Mouse (Mus musculus): ENCODE measurements at regions not wholly inside any gene's neighbourhood (a gene's known extent, or its start where the extent isn't known, plus 50 kb on each side); places are given as distances from the start of the nearest gene placed in this dataset.
A peak's percentile ranks its signal among the peaks of the same experiment; 100 is the strongest.

DNA sequence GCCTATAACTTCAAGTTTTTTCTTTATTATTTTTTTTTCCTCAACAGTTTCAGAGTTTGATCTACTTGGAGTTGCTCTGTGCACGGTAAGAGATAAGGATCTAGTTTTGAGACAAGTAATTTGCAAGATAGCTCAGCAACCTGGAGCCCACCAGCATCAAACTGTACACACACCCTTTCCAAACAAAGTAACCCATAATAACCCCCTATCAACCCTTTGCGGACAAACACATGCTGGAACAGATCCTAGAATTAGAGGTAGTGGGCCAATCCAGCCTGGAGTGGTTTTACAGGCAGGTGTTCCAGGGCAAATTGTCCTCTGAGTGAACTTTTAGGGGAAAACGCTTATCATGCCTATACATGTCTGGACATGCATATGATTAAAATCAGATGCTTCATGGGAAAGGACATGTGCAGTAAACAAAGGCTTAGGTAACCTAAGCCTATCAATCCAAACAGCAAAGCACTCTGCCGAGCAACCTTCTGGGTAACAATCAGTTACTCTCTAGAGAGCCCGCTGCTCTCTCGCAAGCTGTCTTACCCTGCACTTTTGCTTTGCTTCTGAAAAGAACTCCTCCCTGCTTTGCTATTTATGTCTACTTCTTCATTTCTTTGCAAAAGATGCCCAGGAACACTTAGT is 200.2 kb upstream of the Nabp1 start:
- ATAC-seq (ENCODE audit: insufficient number of reproducible peaks, low FRiP score, low TSS enrichment, low read depth): peak; percentile 73; the same call in 1 of the 2 replicates
- H3K27ac ChIP-seq (replicated peaks): no peak overlapping the region
- no peaks in the 10 kb centered on the region for H3K36me3 ChIP-seq
- H3K4me3 ChIP-seq (replicated peaks): no peak overlapping the region
- no peak overlapping the region for H3K9ac ChIP-seq
- no peaks in the 10 kb centered on the region for H3K9me3 ChIP-seq (replicated peaks)
- peaks cover 5% of the 10 kb centered on the region; the same call in 1 of the 2 replicates for H3K4me1 ChIP-seq
- WGBS: 26% methylated on average over 6 of the region's 6 CpGs
- H3K27me3 ChIP-seq: no peaks in the 10 kb centered on the region
- H3K4me2 ChIP-seq (replicated peaks): no peak overlapping the region

DNA sequence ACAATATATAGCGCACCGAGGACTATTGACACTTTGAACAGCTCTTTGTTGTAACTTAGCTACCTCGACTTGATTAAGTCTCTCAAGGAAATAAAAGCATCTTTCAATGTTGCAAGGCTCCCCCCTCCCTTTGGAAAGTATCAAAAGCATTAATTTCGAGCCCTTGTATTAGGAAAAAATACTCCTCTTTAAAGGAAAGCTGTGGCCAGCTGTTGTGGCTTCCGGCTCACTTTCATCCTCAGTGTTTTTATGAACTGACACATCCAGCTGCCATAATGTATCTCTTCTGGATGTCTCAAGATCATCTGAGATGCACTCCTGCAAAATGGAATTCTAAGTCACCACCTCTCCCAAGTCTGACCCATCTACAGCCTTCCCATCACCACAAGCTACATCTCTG is 199.6 kb upstream of the Nabp1 start:
- ATAC-seq (ENCODE audit: insufficient number of reproducible peaks, low FRiP score, low TSS enrichment, low read depth): no peak
- Histone ChIP-seq H3K27me3 (no peaks in the 10 kb centered on the region), H3K36me3 (no peaks in the 10 kb centered on the region), H3K4me1 (peaks cover 5% of the 10 kb centered on the region; the same call in 1 of the 2 replicates), H3K9me3 (replicated peaks) (no peaks in the 10 kb centered on the region), H3K27ac (replicated peaks) (no peak overlapping the region), H3K4me3 (replicated peaks) (no peak overlapping the region), H3K9ac (no peak overlapping the region), H3K4me2 (replicated peaks) (no peak overlapping the region)
- 55% methylated on average over 5 of the region's 5 CpGs for WGBS

DNA sequence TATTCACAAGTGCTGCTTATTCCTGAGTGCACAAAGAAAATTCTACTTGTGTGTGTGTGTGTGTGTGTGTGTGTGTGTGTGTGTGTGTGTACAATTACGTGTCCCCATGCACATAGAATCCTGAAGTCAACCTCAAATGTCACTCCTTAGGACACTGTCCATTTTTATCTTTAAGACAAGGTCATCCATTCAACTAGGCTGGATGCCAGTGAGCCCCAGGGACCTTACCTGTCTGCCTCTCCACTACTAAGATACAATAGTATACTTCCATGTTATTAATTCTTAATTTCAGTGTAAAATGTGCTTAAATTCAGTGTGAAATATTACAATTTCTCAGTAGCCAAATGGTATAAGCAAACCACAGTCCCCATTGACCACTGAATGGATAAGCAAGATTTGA is 193.5 kb upstream of the Nabp1 start:
- ATAC-seq (ENCODE audit: insufficient number of reproducible peaks, low FRiP score, low TSS enrichment, low read depth): no peak
- Histone ChIP-seq H3K27ac (replicated peaks) (no peak overlapping the region), H3K4me3 (replicated peaks) (no peak overlapping the region), H3K9me3 (replicated peaks) (no peaks in the 10 kb centered on the region), H3K4me2 (replicated peaks) (no peak overlapping the region), H3K4me1 (peaks cover 5% of the 10 kb centered on the region; the same call in 1 of the 2 replicates), H3K36me3 (no peaks in the 10 kb centered on the region), H3K27me3 (no peaks in the 10 kb centered on the region), H3K9ac (no peak overlapping the region)
- WGBS: 92% methylated on average over 1 of the region's 1 CpGs

DNA sequence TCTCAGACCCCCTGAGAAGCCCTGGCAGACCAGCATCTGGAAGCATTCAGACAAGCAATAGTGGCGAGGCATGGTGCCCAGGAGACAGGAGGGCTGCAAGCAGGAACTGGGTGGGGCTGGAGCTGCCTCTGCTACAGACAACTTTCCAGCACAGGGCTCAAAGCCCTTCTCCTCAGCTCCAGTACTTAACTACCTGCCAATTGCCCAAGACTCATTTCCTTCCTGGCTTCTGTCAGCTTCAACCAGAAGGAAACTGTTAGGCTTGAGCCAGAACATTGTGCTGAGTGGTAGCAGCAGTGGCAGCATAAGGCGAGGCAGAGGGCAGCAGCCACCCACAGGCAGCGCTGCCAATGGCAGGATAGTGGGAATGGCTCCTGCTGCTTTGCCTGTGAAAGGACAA is 193.1 kb upstream of the Nabp1 start:
- peak; percentile 76 for ATAC-seq (ENCODE audit: insufficient number of reproducible peaks, low FRiP score, low TSS enrichment, low read depth)
- H3K9ac ChIP-seq: no peak overlapping the region
- H3K4me2 ChIP-seq (replicated peaks): no peak overlapping the region
- 43% methylated on average over 3 of the region's 3 CpGs for WGBS
- no peaks in the 10 kb centered on the region for H3K36me3 ChIP-seq
- H3K4me1 ChIP-seq: peaks cover 5% of the 10 kb centered on the region; the same call in 1 of the 2 replicates
- H3K4me3 ChIP-seq (replicated peaks): no peak overlapping the region
- no peak overlapping the region for H3K27ac ChIP-seq (replicated peaks)
- no peaks in the 10 kb centered on the region for H3K27me3 ChIP-seq
- H3K9me3 ChIP-seq (replicated peaks): no peaks in the 10 kb centered on the region

DNA sequence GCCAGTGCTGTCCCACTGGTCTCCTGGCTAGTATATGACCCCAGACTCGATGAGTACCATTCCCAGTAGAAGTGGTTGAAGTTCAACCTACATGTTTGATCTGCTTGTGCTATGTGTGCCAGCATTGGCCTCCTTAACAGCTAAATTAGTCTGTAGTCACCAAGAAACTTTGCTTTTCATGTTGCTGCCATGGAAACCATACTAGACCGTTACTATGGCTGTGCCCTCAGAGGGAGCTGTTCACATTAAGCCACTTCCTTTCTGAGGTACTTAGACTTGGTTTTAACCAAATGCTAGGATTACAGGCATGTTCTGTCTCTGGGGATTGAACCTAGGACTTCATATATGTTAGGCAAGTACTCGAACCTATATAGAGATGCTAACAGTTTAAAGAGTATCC is 191.8 kb upstream of the Nabp1 start:
- H3K9ac ChIP-seq: no peak overlapping the region

DNA sequence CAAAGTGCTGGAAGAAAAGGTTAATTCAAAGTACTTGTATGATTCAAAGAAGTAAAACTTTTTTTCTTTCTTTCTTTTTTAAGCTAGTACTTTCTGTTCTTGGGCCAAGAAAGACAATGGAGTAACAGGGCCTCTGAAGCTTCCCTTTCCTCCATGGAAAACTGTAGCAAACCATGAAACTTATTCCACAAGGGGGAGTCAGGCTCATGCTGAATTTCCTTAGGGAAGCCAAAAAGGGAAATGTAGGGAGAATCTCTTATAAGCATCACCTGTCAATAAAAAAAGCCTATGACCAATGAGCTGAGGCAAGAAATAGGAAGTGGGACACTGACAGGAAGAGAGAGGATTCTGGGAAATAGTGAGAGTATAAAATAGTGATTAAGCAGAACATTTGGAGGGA is 190.7 kb upstream of the Nabp1 start:
- Histone ChIP-seq H3K36me3 (no peaks in the 10 kb centered on the region), H3K9me3 (replicated peaks) (no peaks in the 10 kb centered on the region), H3K27ac (replicated peaks) (no peak overlapping the region), H3K4me3 (replicated peaks) (no peak overlapping the region), H3K4me2 (replicated peaks) (no peak overlapping the region), H3K9ac (no peak overlapping the region), H3K4me1 (peaks cover 5% of the 10 kb centered on the region; the same call in 1 of the 2 replicates), H3K27me3 (no peaks in the 10 kb centered on the region)
- ATAC-seq (ENCODE audit: insufficient number of reproducible peaks, low FRiP score, low TSS enrichment, low read depth): no peak

More for the DNA sequence above, 191.8 kb upstream of the Nabp1 start:
- WGBS: 63% methylated on average over 3 of the region's 3 CpGs
- Histone ChIP-seq H3K36me3 (no peaks in the 10 kb centered on the region), H3K27me3 (no peaks in the 10 kb centered on the region), H3K27ac (replicated peaks) (no peak overlapping the region), H3K4me2 (replicated peaks) (no peak overlapping the region), H3K4me1 (peaks cover 5% of the 10 kb centered on the region; the same call in 1 of the 2 replicates), H3K9me3 (replicated peaks) (no peaks in the 10 kb centered on the region), H3K4me3 (replicated peaks) (no peak overlapping the region)
- no peak for ATAC-seq (ENCODE audit: insufficient number of reproducible peaks, low FRiP score, low TSS enrichment, low read depth)

DNA sequence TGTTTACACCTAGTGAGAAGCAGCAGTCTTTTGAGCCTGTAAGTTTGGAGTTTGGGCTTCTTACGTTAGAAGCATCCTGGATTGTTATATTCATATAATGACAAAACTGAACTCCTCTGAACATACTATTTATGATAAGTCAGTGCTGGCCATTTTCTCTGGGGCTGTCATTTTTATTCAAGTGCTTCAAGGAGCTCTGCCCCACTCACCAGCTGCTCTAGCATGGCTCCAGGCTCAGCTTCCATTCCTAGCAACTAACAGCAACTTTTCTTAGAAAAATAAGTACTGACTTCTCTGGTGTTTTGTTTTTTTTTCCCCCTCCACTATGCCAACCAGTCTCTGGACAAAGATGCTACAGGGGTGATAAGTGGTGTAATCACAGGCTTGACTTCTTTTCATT is 182.3 kb upstream of the Nabp1 start:
- Histone ChIP-seq H3K27me3 (no peaks in the 10 kb centered on the region), H3K27ac (replicated peaks) (no peak overlapping the region), H3K4me2 (replicated peaks) (no peak overlapping the region), H3K4me3 (replicated peaks) (no peak overlapping the region), H3K9me3 (replicated peaks) (no peaks in the 10 kb centered on the region), H3K36me3 (no peaks in the 10 kb centered on the region), H3K9ac (no peak overlapping the region), H3K4me1 (no peaks in the 10 kb centered on the region)
- 91% methylated on average over 1 of the region's 1 CpGs for WGBS
- no peak for ATAC-seq (ENCODE audit: insufficient number of reproducible peaks, low FRiP score, low TSS enrichment, low read depth)

DNA sequence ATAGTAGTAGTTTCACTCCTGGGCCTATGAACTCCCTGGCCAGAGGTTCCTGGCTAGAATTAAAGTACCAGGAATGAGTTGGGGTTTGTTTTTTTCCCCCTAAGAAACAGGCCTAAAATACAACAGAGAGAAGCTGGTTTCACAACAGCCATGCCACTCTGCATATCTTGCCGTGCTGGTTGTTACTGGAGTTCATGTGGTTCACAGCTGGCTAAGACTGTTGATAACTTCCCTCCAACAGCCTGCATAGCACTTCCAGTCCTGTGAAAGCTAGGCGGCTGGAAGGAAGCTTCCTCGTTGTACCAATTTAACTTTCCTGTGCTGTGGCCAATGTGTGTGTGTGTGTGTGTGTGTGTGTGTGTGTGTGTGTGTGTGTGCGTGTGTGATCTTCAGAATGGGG is 179.0 kb upstream of the Nabp1 start:
- H3K27me3 ChIP-seq: no peaks in the 10 kb centered on the region
- 70% methylated on average over 4 of the region's 4 CpGs for WGBS

DNA sequence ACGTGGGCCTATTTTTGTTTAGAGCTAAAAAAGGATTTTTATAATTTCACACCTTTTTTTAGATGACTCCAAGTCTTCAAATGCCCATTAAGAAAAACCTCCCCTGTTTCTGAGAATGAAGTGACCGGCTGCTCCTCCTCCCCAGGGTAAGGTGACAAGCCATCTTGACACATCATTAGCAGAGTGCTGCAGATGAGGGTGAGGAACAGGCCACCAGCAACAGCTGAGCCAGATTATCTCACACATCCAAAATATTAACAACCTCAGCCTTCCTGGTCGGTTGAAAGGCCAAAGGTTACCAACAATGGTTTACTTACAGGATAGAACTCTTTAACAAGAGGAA is 172.4 kb upstream of the Nabp1 start:
- WGBS: 16% methylated on average over 3 of the region's 3 CpGs
- no peak overlapping the region for H3K9ac ChIP-seq
- no peaks in the 10 kb centered on the region for H3K36me3 ChIP-seq
- H3K4me3 ChIP-seq (replicated peaks): no peak overlapping the region
- no peak overlapping the region for H3K27ac ChIP-seq (replicated peaks)
- peak; percentile 70; the same call in 1 of the 2 replicates for ATAC-seq (ENCODE audit: insufficient number of reproducible peaks, low FRiP score, low TSS enrichment, low read depth)
- no peak overlapping the region for H3K4me2 ChIP-seq (replicated peaks)
- no peaks in the 10 kb centered on the region for H3K27me3 ChIP-seq
- no peaks in the 10 kb centered on the region for H3K9me3 ChIP-seq (replicated peaks)
- no peaks in the 10 kb centered on the region for H3K4me1 ChIP-seq

More for the DNA sequence above, 179.0 kb upstream of the Nabp1 start:
- ATAC-seq (ENCODE audit: insufficient number of reproducible peaks, low FRiP score, low TSS enrichment, low read depth): no peak
- Histone ChIP-seq H3K9ac (no peak overlapping the region), H3K4me3 (replicated peaks) (no peak overlapping the region), H3K36me3 (no peaks in the 10 kb centered on the region), H3K4me2 (replicated peaks) (no peak overlapping the region), H3K9me3 (replicated peaks) (no peaks in the 10 kb centered on the region), H3K4me1 (no peaks in the 10 kb centered on the region), H3K27ac (replicated peaks) (no peak overlapping the region)

DNA sequence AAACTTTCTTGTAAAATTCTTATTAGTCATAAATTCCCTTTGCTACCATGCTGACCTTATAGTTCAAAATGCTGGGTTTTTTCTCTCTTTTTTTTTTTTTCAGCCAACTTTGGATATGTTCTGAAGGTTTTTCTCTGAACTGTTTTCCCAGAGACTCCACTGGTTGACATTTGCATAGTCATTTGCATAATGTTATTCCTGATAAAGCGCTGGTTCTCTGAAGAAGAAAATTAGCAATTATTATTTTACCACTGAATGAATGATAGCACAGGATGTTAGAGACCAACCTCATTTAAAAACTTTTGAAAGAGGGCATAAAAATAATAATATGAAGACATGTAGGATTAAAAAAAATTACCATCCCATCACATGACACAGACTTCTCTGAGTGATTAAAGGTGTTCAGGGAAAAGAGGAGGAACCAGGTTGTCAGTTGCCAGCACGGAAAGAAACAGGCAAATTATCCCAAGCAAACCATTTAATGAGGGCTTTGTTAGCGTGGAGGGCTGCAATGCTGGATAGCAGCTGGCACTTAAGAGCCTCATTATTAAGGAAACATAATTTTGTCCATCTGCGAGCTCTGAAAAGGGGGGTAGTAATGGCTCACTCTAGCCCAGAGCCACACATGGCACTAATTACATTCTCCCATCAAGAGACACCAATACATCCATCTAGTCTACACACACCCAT is 171.9 kb upstream of the Nabp1 start:
- H3K9me3 ChIP-seq (replicated peaks): no peaks in the 10 kb centered on the region
- no peak overlapping the region for H3K9ac ChIP-seq
- no peak overlapping the region for H3K4me3 ChIP-seq (replicated peaks)
- 24% methylated on average over 4 of the region's 4 CpGs for WGBS
- ATAC-seq (ENCODE audit: insufficient number of reproducible peaks, low FRiP score, low TSS enrichment, low read depth): peak; percentile 67
- no peaks in the 10 kb centered on the region for H3K27me3 ChIP-seq
- H3K4me2 ChIP-seq (replicated peaks): no peak overlapping the region
- no peaks in the 10 kb centered on the region for H3K36me3 ChIP-seq
- no peak overlapping the region for H3K27ac ChIP-seq (replicated peaks)
- no peaks in the 10 kb centered on the region for H3K4me1 ChIP-seq

DNA sequence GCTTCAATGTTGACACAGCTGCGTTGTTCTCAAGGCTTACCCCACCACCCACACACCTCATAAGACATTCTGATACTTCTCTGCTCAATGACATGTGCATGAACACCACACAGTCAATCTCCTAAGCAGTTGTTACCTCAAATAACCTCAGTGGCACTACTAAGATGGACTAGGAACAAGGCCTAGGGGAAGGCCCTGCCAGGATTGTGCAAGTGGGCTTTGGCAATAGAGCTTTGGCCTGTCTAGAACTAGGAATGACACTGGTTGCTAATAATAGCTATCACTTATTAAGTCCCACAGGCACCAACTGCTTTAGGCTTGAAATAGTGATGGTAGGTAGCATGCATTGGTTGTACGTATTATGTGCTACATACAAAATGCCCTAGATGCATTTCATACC is 169.7 kb upstream of the Nabp1 start:
- H3K36me3 ChIP-seq: no peaks in the 10 kb centered on the region
- no peaks in the 10 kb centered on the region for H3K4me1 ChIP-seq
- no peak overlapping the region for H3K9ac ChIP-seq
- H3K4me3 ChIP-seq (replicated peaks): no peak overlapping the region
- H3K9me3 ChIP-seq (replicated peaks): no peaks in the 10 kb centered on the region
- ATAC-seq (ENCODE audit: insufficient number of reproducible peaks, low FRiP score, low TSS enrichment, low read depth): no peak
- no peak overlapping the region for H3K4me2 ChIP-seq (replicated peaks)
- 65% methylated on average over 2 of the region's 2 CpGs for WGBS
- no peak overlapping the region for H3K27ac ChIP-seq (replicated peaks)
- no peaks in the 10 kb centered on the region for H3K27me3 ChIP-seq

DNA sequence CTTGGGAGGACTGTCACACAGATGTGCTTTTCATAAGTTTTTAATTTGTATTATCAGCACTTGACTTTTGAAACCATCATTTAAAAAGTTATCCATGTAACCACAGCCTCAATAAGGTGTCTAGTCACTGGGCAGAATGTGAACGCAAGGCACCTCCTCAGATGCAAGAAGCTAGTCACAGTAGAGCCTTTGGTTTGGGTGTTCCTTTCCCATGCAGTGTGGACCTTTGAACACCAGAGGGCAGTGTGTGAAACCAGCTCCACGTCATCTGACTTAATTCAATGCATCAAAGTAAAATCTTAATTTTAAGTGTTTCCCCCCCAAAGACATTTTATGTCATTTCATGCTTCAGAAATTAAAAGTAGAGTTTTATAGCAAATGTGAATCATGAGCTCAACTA is 166.2 kb upstream of the Nabp1 start:
- WGBS: 19% methylated on average over 2 of the region's 2 CpGs
- Histone ChIP-seq H3K4me2 (replicated peaks) (no peak overlapping the region), H3K27ac (replicated peaks) (no peak overlapping the region), H3K36me3 (no peaks in the 10 kb centered on the region), H3K27me3 (no peaks in the 10 kb centered on the region), H3K4me1 (no peaks in the 10 kb centered on the region), H3K4me3 (replicated peaks) (no peak overlapping the region), H3K9ac (no peak overlapping the region), H3K9me3 (replicated peaks) (no peaks in the 10 kb centered on the region)
- ATAC-seq (ENCODE audit: insufficient number of reproducible peaks, low FRiP score, low TSS enrichment, low read depth): no peak

All from embryonic facial prominence, embryonic 15.5 days (tissue).